Mouse (Mus musculus) heart, embryonic 11.5 days (tissue): ENCODE data around the gene Tacc2. TPM values are rescaled to one million over a fixed set of nuclear protein-coding genes. Genes with fewer than 3 reads are reported as not detected.
"Not testable (repeated sequence)": the region's sequence is repeated elsewhere in the genome, so short reads cannot be mapped to it uniquely, and the experiment has no call there.

Experiments
- ATAC-seq: fragments of 200-750 bp; cut with Nextera tagmentation; replicated peaks from 2 replicates; pipeline ENCODE4 v1.8.0; 2017; ENCODE audit warnings: moderate library complexity; ENCODE audit not compliant: insufficient number of reproducible peaks, low FRiP score, low TSS enrichment
- H3K27ac ChIP-seq: fragments of 300-500 bp; sonication (generic); 2 replicates; pipeline ENCODE4 v1.5.1; 2014; ENCODE audit warnings: mild to moderate bottlenecking, low read depth, low read length
- H3K27me3 ChIP-seq: fragments of 300-500 bp; sonication (generic); 2 replicates; pipeline ENCODE4 v1.6.1; 2014; ENCODE audit warnings: mild to moderate bottlenecking, low read length, mixed read lengths; ENCODE audit not compliant: control insufficient read depth, insufficient read depth
- H3K36me3 ChIP-seq: fragments of 300-500 bp; sonication (generic); 2 replicates; pipeline ENCODE4 v1.6.1; 2014; ENCODE audit warnings: mild to moderate bottlenecking, low read length, moderate library complexity, mixed read lengths; ENCODE audit not compliant: control insufficient read depth, insufficient read depth
- H3K4me1 ChIP-seq: fragments of 300-500 bp; sonication (generic); 2 replicates; pipeline ENCODE4 v1.6.1; 2014; ENCODE audit warnings: low read length; ENCODE audit not compliant: control insufficient read depth, insufficient read depth
- H3K4me2 ChIP-seq: fragments of 300-500 bp; sonication (generic); 2 replicates; pipeline ENCODE4 v1.6.1; 2014; ENCODE audit warnings: mild to moderate bottlenecking, moderate library complexity
- H3K4me3 ChIP-seq: fragments of 300-500 bp; sonication (generic); 2 replicates; pipeline ENCODE4 v1.5.1; 2014; ENCODE audit warnings: low read depth, low read length
- H3K9ac ChIP-seq: fragments of 300-500 bp; sonication (generic); 2 replicates; pipeline ENCODE4 v1.6.1; 2014; ENCODE audit warnings: mild to moderate bottlenecking, low read depth, low read length, moderate library complexity
- H3K9me3 ChIP-seq: fragments of 300-500 bp; sonication (generic); replicated peaks from 2 replicates; pipeline ENCODE4 v1.6.1; 2016; ENCODE audit warnings: low read length; ENCODE audit not compliant: control insufficient read depth
- WGBS: fragments of 180-500 bp; shearing (Covaris S2); extraction: QIAGEN DNeasy Blood & Tissue Kit; methylation state at CpG from one replicate; pipeline ENCODE4 v1.1.7; 2014; ENCODE audit not compliant: insufficient replicate concordance; 5-methylcytosine and 5-hydroxymethylcytosine counted together
- polyA plus RNA-seq: library from polyadenylated mRNA; unstranded; fragments of >200 nt; fragmentation: Nextera tagmentation; extraction: Ambion mirVana; gene quantifications from 2 replicates; pipeline ENCODE4 v1.2.1, GENCODE M21; 2014

Gene Tacc2
- 42.2 and 48.9 TPM in 2 replicates for polyA plus RNA-seq

- no peaks in the 10 kb centered on the region for H3K27me3 ChIP-seq
- H3K4me3 ChIP-seq: peak within 1 kb of the TSS; percentile 39
- H3K36me3 ChIP-seq: no peaks in the 10 kb centered on the region
- H3K9me3 ChIP-seq: no peaks in the 10 kb centered on the region
- H3K27ac ChIP-seq: no peak within 1 kb of the TSS
- H3K4me1 ChIP-seq: no peaks in the 10 kb centered on the region
- peak within 1 kb of the TSS; percentile 73 for H3K4me2 ChIP-seq
- 24% methylated on average over 15 of the region's 15 CpGs for WGBS
- peak within 1 kb of the TSS; percentile 68 for H3K9ac ChIP-seq
- no peak for ATAC-seq
Measured at GRCm38 (mm10) chr7:130577388-130578003, at the start of gene Tacc2. Gene Tacc2, plus strand, starts transcription at chr7:130577438.

- not testable (repeated sequence) for H3K27me3 ChIP-seq, H3K9me3 ChIP-seq, H3K4me3 ChIP-seq, H3K4me2 ChIP-seq, H3K27ac ChIP-seq, ATAC-seq, H3K9ac ChIP-seq, H3K4me1 ChIP-seq
- WGBS: 96% methylated on average over 14 of the region's 15 CpGs
- peaks cover 12% of the 10 kb centered on the region for H3K36me3 ChIP-seq
Measured at GRCm38 (mm10) chr7:130531138-130531537, 46.1 kb upstream of the Tacc2 start.

- WGBS: 47% methylated on average over 24 of the region's 25 CpGs
- H3K9ac ChIP-seq: no peak overlapping the region
- no peaks in the 10 kb centered on the region for H3K27me3 ChIP-seq
- 0 out of 2 replicates have a peak, but pooled peaks cover 3% of the 10 kb centered on the region for H3K4me1 ChIP-seq
- peak; percentile 55; the same call in 1 of the 2 replicates for ATAC-seq
- no peak overlapping the region for H3K4me2 ChIP-seq
- H3K36me3 ChIP-seq: peaks cover 15% of the 10 kb centered on the region
- H3K4me3 ChIP-seq: no peak overlapping the region
- peak overlapping the region; percentile 29; the same call in 1 of the 2 replicates for H3K27ac ChIP-seq
- H3K9me3 ChIP-seq: no peaks in the 10 kb centered on the region
Measured at GRCm38 (mm10) chr7:130533316-130534260, 43.6 kb upstream of the Tacc2 start.

GRCm38 (mm10) chr7:130535174-130535573, 42.1 kb upstream of the Tacc2 start:
- H3K9ac ChIP-seq: no peak overlapping the region
- no peaks in the 10 kb centered on the region for H3K9me3 ChIP-seq
- H3K27ac ChIP-seq: no peak overlapping the region
- H3K4me3 ChIP-seq: no peak overlapping the region
- H3K36me3 ChIP-seq: peaks cover 15% of the 10 kb centered on the region
- ATAC-seq: no peak
- H3K4me1 ChIP-seq: 0 out of 2 replicates have a peak, but pooled peaks cover 3% of the 10 kb centered on the region
- no peak overlapping the region for H3K4me2 ChIP-seq
- WGBS: 87% methylated on average over 4 of the region's 4 CpGs
- H3K27me3 ChIP-seq: no peaks in the 10 kb centered on the region

GRCm38 (mm10) chr7:130537068-130537467, 40.2 kb upstream of the Tacc2 start:
- H3K4me3 ChIP-seq: no peak overlapping the region

GRCm38 (mm10) chr7:130540176-130540575, 37.1 kb upstream of the Tacc2 start:
- no peak for ATAC-seq
- no peaks in the 10 kb centered on the region for H3K27me3 ChIP-seq
- H3K4me1 ChIP-seq: no peaks in the 10 kb centered on the region
- WGBS: 85% methylated on average over 7 of the region's 7 CpGs
- H3K4me3 ChIP-seq: no peak overlapping the region
- H3K36me3 ChIP-seq: peaks cover 30% of the 10 kb centered on the region
- no peaks in the 10 kb centered on the region for H3K9me3 ChIP-seq
- no peak overlapping the region for H3K9ac ChIP-seq
- H3K27ac ChIP-seq: no peak overlapping the region
- no peak overlapping the region for H3K4me2 ChIP-seq

More at GRCm38 (mm10) chr7:130537068-130537467, 40.2 kb upstream of the Tacc2 start:
- ATAC-seq: no peak
- no peak overlapping the region for H3K27ac ChIP-seq
- H3K9ac ChIP-seq: no peak overlapping the region
- H3K36me3 ChIP-seq: peaks cover 15% of the 10 kb centered on the region
- 88% methylated on average over 4 of the region's 4 CpGs for WGBS
- H3K4me2 ChIP-seq: no peak overlapping the region
- H3K9me3 ChIP-seq: no peaks in the 10 kb centered on the region
- no peaks in the 10 kb centered on the region for H3K27me3 ChIP-seq
- H3K4me1 ChIP-seq: 0 out of 2 replicates have a peak, but pooled peaks cover 3% of the 10 kb centered on the region

- no peaks in the 10 kb centered on the region for H3K9me3 ChIP-seq
- H3K4me3 ChIP-seq: no peak overlapping the region
- H3K36me3 ChIP-seq: peaks cover 27% of the 10 kb centered on the region
- no peaks in the 10 kb centered on the region for H3K27me3 ChIP-seq
- WGBS: 95% methylated on average over 4 of the region's 4 CpGs
- no peak overlapping the region for H3K4me2 ChIP-seq
- no peak overlapping the region for H3K27ac ChIP-seq
- no peak overlapping the region for H3K9ac ChIP-seq
- ATAC-seq: no peak
- peaks cover 12% of the 10 kb centered on the region for H3K4me1 ChIP-seq
Measured at GRCm38 (mm10) chr7:130543181-130543580, 34.1 kb upstream of the Tacc2 start.

- no peak overlapping the region for H3K27ac ChIP-seq
- ATAC-seq: no peak
- 88% methylated on average over 5 of the region's 5 CpGs for WGBS
- peak overlapping the region; percentile 91 for H3K4me2 ChIP-seq
- peaks cover 12% of the 10 kb centered on the region for H3K4me1 ChIP-seq
- H3K36me3 ChIP-seq: peaks cover 27% of the 10 kb centered on the region
- H3K9ac ChIP-seq: no peak overlapping the region
- no peaks in the 10 kb centered on the region for H3K9me3 ChIP-seq
- H3K4me3 ChIP-seq: peak overlapping the region; percentile 84
- no peaks in the 10 kb centered on the region for H3K27me3 ChIP-seq
Measured at GRCm38 (mm10) chr7:130545401-130545800, 31.8 kb upstream of the Tacc2 start.
